Mouse (Mus musculus): ENCODE measurements around the gene Zfp12. TPM values are rescaled to one million over a fixed set of nuclear protein-coding genes. Genes with fewer than 3 reads are reported as not detected.
"Not testable (repeated sequence)": the region's sequence is repeated elsewhere in the genome, so short reads cannot be mapped to it uniquely, and the experiment has no call there.

Gene Zfp12
- polyA plus RNA-seq (2012; rRNA removed): 9.0 and 9.9 TPM in 2 replicates

DNA sequence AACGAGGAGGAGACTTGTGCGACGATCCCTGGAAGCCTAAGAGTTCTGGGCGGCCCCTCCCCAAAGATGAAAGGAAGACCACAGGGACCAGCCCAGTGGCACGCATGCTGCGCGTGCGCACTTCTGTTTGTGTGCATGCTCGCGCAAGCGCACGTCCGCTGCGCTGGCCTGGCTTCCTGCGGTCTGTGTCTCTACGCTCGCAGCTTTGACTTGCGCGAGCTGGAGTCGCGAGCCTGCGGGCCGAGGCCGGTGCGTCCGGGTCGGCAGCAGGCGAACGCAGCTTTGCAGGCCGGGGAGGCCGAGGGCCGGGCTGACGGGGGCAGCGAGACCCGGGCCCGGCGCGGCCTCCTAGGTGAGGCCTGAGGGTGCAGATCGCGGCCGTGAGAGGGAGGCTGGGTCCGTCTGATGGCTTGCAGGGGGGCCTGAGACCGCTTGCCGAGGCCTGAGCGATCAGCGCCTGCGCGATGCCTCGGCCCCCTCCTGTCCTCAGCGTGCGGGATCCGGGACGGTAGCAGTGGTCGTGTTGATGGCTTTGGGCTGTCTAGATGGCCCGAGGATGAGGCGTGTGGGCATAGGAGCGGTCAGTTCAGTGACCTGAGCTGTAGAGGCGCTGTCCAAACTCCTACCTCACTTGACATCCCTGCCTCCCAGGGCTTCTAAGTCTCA, at the start of gene Zfp12:
Gene Zfp12 (plus strand): TSS at position 136 of the 666 bp plus-strand sequence.
- peak; percentile 52 for DNase-seq (ENCODE audit: low read depth)

DNA sequence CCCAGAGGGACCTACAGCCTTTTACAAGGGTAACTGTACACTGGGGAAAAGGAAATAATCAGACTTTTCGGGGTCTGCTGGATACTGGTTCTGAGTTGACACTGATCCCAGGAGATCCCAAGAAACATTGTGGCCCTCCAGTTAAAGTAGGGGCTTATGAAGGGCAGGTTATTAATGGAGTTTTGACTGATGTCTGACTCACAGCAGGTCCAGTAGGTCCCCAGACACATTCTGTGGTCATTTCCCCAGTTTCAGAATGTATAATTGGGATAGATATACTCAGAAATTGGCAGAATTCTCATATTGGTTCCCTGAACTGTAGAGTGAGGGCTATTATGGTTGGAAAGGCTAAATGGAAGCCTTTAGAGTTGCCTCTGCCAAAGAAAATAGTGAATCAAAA, 46.9 kb upstream of the Zfp12 start:
- DNase-seq (ENCODE audit: low read depth): not testable (repeated sequence)

DNA sequence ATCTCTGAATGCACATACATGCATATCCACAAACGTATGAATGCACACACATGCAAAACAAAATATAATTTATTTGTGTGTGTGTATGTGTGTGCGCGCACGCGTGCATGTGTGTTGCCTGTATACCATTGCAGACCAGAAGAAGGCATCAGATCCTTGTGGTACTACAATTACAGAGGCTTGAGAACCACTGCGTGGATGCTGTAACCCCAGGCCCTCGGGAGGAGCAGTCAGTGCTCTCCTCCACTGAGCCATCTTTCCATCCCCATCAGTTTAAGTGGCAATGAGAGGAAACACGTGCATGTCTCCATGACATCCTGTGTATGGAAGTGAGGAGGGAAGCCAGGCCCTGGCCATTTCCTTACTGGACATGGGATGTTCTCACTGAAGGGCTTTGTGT, 42.2 kb upstream of the Zfp12 start:
- no peak for DNase-seq (ENCODE audit: low read depth)

DNA sequence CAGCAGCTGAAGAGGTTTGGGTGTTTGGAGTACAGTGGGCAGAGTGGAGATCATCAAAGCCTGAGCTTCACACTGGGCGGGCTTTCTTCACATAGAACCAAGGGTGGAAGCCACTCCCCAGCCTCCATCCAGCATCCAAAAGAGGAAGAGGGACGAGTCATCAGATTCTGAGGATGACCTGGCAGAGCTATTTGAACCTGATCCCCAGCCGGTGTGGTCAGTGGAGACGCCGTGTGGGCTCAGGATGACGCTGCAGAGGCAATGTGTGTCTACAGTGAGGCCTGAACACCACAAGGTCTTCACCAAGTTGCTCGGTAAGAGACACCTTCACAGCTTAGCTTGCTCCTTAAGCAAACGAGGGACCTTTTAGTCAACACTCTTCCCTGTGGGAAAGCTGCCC, 40.2 kb upstream of the Zfp12 start:
- DNase-seq (ENCODE audit: low read depth): not testable (repeated sequence)

DNA sequence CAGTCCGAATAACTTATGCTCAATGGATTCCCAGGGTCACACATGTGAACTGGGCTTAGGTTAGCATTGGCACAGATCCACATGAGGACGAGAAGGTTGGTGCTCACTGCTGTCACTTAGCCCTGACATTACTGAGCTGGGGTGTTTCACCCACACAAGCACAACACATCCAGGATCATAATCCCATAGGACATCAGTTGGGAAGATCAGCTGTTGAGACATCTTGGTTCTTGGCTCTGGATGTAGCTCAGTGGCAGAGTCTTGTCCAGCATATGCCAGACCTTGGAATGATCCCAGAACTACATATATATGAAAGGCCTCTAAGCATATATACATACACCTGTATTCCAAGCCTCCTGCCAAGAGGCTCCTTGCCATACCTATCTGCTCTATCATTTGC, 39.8 kb upstream of the Zfp12 start:
- peak; percentile 54 for DNase-seq (ENCODE audit: low read depth)

DNA sequence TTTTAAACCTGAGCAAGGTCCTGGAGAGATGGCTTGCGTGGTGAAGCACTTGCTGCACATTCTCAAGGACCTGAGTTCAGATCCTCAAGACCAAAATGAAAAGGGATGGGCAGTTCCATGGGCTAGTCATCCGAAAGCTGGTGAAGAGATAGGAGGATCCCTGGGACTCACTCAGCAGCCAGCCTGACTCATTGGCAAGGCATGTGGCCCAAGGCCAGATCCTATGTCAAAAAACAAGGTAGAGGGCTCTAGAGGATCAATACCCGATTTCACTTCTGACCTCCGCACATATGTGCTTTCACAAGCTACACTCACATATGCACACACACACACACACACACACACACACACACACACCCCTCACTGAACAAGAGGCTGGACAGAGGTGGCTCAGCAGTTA, 38.5 kb upstream of the Zfp12 start:
- no peak for DNase-seq (ENCODE audit: low read depth)

GRCm38 (mm10) chr5:143205015-143205414, 29.9 kb upstream of the Zfp12 start:
- DNase-seq (ENCODE audit: low read depth): no peak

DNA sequence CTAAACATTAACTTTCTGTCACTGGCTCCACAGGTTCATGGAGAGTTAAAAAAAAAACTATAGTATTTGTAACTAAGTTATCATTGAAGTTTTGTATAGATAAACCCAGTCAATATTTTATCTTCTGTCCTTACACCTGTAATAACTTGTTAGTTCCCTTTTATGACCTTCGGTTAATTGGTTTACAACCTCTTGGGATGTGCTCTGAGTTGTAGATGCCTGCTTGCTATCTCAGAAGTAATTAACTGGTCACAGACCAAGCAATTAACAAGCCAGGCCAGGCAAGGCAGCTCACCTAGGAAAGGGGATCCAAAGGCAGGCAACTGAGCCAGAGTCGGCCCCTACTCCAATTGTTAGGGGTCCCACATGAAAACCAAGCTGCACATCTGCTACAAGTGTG, 21.1 kb upstream of the Zfp12 start:
- DNase-seq (ENCODE audit: low read depth): no peak

- DNase-seq (ENCODE audit: low read depth): peak; percentile 70
Observed at GRCm38 (mm10) chr5:143220996-143221395, 14.0 kb upstream of the Zfp12 start.

DNA sequence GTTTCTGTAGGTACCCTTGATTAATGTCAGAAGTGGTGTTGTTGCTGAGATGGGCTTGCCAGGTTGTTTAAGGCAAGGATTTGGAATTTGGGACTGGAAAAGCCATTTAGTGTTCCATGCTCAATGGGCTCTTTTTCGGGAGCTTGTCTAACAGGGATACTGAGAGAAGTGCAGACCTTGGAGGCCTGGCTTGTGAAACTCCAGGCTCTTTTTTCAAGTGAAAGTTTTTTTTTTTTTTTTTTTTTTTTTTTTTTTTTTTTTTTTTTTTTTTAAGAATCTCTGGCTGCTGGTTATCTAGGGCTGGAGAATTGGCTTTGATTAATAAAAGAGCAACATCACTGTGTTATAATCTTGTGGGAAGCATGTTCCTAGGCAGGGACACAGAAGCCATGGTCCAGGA, 12.7 kb upstream of the Zfp12 start:
- DNase-seq (ENCODE audit: low read depth): no peak

DNA sequence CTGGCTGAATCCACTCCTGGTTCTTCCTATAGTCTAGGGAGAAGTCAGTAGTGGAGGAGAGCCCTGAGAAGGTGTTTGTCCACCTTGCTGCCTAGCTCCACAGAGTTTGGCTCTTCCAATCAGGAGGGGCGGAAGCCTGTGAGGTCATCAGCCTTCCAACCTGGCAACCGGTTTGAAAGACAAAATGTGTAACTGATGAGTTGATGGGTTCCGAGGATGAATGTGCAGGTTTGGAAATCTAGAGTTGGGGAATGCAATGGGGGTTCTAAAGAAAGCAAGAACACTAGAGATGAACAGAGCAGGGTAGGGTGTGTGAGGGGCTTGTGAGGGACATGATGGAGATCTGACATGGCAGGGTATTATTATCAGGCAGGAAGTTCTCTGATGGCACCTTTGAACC, 8.2 kb upstream of the Zfp12 start, which contains the start of gene Spdye4a:
Gene Spdye4a (minus strand): TSS at position 101 of the 400 bp plus-strand sequence.
- DNase-seq (ENCODE audit: low read depth): no peak

DNA sequence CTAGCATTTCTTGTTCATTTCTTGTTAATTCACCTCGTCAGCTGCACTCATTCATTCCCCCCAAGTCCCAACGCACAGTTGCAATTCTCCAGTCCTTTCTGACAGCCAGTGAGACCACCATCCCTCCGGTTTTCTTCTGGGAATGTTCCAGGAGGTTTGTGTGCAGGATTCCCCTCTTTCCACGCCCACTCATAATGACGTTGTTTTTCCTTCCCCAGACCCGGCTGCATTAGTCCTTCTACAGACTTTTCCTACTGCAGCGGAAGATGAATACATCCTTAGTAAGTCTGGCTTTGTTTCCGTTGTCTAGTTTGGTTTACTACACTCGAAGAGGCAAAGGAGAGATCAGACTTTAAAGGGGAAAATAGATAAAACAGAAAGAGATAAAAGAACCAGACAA, 1.1 kb downstream of the Zfp12 start:
- no peak for DNase-seq (ENCODE audit: low read depth)

GRCm38 (mm10) chr5:143244926-143245325, 10.0 kb downstream of the Zfp12 start:
- no peak for DNase-seq (ENCODE audit: low read depth)

GRCm38 (mm10) chr5:143252039-143252438, 17.1 kb downstream of the Zfp12 start:
- DNase-seq (ENCODE audit: low read depth): no peak

DNA sequence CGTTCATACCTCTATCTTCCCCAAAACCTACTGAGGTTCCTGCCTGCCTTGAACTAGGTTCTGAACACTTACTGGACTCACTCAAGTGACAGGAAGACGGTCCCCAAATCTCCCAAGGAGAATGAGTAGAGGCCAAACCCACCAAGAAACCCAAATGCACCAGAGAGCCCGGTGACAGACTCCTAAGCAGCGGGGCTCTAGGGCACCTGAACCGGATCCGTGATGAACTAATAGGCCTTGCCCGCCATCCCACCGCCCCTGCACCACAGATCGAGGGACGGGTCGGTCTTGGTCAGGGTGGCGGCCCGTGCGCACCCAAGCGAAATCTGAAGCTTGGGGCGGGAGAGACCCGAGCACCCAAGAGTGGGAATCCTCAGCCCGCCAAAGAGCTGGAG, 17.8 kb downstream of the Zfp12 start:
- no peak for DNase-seq (ENCODE audit: low read depth)

DNA sequence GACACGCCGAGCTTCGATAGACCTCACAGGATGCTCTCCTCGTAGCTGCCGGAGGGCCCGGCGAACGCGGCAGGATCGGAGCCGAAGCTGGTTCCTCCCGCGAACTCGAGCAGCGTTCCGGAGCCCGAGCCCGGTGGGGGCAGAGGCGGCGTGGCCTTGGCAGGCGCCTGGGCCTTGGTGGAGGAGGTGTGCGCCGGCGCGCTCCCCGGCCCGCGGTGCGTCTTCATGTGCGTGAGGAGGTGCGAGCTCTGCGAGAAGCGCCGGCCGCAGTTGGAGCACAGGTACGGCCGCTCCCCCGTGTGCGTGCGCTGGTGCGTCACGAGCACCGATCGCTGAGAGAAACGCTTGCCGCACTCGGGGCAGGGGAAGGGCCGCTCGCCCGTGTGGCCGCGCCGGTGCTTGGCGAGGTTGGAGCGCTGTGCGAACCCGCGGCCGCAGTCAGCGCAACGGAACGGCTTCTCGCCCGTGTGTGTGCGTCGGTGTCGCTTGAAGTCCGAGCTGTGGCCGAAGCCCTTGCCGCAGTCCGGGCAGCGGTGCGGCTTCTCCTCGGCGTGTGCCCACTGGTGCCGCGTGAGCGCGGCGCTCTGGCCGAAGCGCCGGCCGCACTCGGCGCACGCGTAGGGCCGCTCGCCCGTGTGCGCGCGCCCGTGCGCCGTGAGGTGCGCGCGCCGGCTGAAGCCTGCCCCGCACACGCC, 18.4 kb downstream of the Zfp12 start:
- DNase-seq (ENCODE audit: low read depth): no peak

- DNase-seq (ENCODE audit: low read depth): no peak
Observed at GRCm38 (mm10) chr5:143253881-143254486, 19.0 kb downstream of the Zfp12 start.

DNA sequence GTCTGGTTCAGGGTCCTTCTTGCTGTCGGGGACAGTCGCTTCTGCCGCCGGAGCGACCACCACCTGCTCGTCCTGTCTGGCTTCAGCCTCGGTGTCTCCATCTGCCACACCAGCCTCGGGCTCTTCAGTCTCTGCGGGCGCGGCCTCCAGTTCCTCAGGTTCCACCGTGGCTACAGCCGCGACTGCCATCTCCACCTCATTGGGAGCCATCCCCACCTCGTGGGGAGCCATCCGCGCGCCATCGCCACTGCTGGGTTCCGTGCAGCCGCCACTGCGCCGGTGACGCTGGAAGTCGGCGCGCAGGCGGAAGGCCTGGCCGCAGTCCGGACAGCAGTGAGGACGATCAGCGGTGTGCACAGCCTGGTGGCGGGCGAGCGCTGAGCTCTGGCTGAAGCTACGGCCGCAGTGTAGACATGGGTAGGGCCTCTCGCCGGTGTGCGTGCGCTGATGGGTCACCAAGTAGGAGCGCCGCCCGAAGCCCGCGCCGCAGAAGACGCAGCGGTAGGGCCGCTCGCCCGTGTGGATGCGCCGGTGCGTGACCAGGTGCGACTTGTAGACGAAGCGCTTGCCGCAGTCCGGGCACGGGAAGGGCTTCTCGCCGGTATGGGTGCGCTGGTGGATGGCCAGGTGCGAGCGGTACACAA, 19.6 kb downstream of the Zfp12 start:
- no peak for DNase-seq (ENCODE audit: low read depth)

DNA sequence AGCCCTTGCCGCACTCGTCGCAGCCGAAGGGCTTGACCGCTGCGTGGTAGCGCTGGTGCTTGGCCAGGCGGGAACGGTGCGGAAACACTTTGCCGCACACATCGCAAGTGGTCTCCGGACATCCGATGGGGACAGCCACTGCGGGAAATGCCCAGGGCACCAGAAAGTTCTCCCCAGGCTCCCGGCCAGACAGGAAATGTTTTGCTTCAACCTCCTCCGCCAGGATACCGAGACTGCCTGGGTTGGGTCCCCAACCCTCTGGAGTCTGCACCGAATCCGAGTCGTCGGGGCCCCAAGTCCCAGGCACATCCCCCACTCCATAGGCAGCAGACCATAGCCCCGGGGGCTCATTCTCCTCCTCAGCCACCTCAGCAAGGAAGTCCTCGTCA, 20.2 kb downstream of the Zfp12 start:
- DNase-seq (ENCODE audit: low read depth): no peak

DNA sequence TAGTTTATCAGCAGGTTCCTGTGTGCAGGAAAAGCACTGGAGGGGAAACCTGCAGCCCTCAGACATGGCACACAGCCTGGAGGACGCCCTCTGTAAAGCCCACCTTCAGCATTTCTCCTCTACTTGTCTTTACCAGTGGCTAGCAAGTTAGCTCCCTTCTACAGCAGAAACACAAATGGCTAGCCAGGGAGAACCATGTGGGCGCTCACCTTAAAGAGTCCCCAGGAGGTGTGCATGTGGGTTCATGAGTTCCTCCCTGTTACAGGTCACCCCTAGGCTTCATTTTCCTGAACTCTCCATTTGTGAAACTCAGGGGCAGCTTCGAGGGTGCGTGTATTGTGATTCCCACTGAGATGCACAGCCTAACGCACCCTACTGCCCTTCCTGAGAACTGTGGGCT, 20.8 kb downstream of the Zfp12 start:
- DNase-seq (ENCODE audit: low read depth): no peak

GRCm38 (mm10) chr5:143261636-143262035, 26.7 kb downstream of the Zfp12 start:
- DNase-seq (ENCODE audit: low read depth): no peak

DNA sequence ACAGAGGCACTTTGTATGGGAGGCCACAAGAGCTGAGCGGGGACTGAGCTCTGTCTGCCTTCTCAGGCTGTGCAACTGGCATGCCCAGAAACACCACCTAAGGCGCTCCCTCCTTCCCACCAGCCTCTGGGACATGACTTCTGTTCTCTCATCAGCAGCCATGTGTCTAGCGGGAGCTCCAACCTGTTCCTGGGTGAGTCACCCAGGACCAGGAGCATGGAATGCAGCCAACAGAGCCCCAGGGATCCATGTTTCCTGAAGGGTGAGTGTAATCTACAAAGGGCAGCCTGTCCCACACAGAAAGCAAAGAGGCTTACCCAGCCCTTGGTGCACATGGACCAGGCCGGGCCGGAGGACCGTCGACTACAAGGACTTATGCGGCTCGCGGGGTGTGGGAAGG, 29.7 kb downstream of the Zfp12 start:
- no peak for DNase-seq (ENCODE audit: low read depth)

DNA sequence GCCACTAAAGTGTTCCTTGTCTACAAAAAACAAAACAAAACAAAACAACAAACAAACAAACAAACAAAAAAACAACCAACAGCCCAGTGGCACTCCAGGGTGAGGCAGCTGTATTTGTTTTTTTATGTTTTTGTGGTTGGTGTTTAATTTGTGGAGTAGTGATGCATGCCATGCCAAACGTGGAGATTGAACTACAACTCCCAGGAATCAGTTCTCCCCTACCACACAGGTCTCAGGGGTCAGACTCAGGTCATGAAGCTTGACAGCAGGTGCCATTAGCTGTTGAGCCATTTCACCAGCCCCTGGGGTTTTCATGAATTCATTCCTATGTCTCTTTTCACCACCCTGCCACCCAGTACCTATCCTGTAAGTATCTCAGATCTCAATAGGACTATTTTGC, 30.4 kb downstream of the Zfp12 start:
- no peak for DNase-seq (ENCODE audit: low read depth)

Data from gonadal fat pad, adult 2 months (tissue).